Mouse (Mus musculus) left cerebral cortex, postnatal 4 days (tissue): Measurements from ENCODE around the gene Zc3h4. TPM values are rescaled to one million over a fixed set of nuclear protein-coding genes. Genes with fewer than 3 reads are reported as not detected.

Experiments
- DNase-seq: peaks from one replicate; pipeline ENCODE4 v3.0.0-alpha.2; 2022
- intact Hi-C: fragments of 180-260 bp; cut with DNase I; formaldehyde crosslinking; loops from one replicate; pipeline ENCODE4 v1.15.1; 2025
- total RNA-seq, 2 experiments: library from RNA; stranded (reverse); gene quantifications; 2 replicates each; pipeline ENCODE4 v1.2.3; 2021

Zc3h4 gene
- total RNA-seq, 2 experiments from 2014 or later = 67.8 to 68.5 TPM

DNA sequence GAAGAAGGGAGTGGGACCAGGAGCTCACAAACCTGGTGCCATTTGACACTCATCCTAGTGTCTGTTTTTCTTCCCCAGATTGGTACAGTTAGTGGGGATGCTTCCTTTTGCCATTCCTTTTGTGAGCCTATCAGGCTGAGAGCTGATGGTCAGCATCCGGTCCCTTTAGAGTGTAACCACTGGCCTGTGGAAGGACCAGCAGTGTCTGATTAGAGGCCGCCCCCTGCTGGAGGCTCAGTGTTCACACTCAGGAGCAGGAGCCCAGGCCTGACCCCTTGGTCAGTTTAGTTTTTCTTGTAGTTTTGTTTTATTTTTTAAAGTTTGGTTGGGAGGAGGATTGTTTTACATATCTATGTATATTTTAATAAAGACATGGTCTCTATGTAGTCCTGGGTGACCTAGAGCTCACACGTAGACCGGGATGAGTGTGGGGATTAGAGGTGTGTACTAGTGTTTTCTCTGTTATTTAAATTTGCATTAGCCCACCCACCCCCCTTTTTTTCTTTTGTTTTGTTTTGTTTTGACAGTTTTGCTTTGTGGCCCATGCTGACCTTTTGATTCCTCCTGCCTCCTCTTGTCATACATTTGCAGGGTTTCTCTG is 25.5 kb downstream of the Zc3h4 start:
- peak; percentile 82 for DNase-seq
- intact Hi-C loops = no loop called here

GRCm38 (mm10) chr7:16433352-16433971 is 32.8 kb downstream of the Zc3h4 start:
- DNase-seq = no peak

DNA sequence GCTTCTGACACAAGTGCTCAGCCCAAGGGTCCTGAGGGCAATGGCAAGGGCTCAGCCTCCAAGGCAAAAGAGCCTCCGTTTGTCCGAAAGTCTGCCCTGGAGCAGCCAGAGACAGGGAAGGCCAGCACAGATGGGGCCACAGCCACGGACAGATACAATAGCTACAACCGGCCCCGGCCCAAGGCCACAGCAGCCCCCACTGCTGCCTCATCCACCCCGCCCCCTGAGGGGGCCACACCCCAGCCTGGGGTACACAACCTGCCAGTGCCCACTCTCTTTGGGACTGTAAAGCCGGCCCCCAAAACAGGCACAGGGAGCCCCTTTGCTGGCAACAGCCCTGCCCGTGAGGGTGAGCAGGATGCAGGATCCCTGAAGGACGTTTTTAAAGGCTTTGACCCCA is 34.4 kb downstream of the Zc3h4 start:
- intact Hi-C loops = no loop called here
- no peak for DNase-seq

More at GRCm38 (mm10) chr7:16433352-16433971, 32.8 kb downstream of the Zc3h4 start:
- intact Hi-C loops = no loop called here

DNA sequence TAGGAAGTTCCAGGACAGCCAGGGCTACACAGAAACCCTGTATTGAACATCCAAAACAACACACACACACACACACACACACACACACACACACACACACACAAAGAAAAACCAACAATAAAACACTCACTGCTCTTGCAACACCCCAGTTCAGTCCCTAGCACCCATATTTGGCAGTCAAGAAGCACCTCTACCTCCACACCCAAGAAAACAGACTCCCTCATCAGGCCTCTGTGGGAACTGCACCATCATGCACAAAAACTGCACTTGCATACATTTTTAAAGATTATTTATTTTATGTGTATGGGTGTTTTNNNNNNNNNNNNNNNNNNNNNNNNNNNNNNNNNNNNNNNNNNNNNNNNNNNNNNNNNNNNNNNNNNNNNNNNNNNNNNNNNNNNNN is 40.5 kb downstream of the Zc3h4 start:
- no peak for DNase-seq

GRCm38 (mm10) chr7:16451656-16452055 is 50.9 kb downstream of the Zc3h4 start:
- intact Hi-C loops = no loop called here
- DNase-seq = no peak

More for the DNA sequence above, 40.5 kb downstream of the Zc3h4 start:
- intact Hi-C loops = no loop called here

DNA sequence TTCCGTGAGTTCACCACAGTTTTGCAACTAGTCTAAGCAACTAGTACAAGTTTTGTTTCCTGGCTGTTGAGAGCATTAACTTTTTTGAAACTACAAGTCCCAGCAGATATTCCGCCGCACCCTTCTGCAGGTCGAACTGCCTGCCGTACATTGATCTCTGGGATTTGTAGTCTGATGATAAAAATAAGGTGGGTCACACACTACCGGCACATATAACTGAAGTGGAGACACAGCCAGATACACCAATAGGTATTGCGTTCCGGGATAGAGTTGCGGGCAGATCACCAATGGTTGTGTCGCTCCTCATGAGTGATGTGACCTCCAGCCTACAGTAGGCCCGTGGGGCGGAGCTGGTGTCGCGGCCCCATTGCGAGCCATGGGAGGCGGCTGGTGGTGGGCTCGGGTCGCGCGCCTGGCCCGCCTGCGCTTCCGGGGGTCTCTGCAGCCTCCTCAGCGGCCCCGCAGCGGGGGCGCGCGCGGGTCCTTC is 51.9 kb downstream of the Zc3h4 start, which contains the start of gene Tmem160:
TSS of gene Tmem160 (plus strand) at position 193 of the 487 bp plus-strand sequence.
- peak; percentile 90 for DNase-seq
- intact Hi-C loops = no loop called here

- intact Hi-C loops = no loop called here
Measured at GRCm38 (mm10) chr7:16453118-16453711, 52.5 kb downstream of the Zc3h4 start.

DNA sequence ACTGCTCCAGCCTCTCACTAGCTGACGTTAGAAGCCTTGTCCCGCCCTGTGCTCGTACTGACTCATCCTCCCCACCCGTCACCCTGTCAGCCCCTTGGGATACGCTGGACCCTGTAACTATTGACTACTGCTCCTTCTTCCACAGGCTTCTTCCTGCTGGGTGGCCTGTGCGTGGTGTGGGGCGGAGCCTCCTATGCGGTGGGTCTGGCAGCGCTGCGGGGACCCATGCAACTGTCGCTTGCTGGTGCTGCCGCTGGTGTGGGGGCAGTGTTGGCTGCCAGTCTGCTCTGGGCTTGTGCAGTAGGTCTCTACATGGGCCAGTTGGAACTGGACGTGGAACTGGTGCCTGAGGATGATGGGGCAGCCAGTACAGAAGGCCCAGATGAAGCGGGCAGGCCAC is 54.3 kb downstream of the Zc3h4 start:
- intact Hi-C loops = no loop called here
- DNase-seq = no peak

More at GRCm38 (mm10) chr7:16453118-16453711, 52.5 kb downstream of the Zc3h4 start:
- peak; percentile 44 for DNase-seq

DNA sequence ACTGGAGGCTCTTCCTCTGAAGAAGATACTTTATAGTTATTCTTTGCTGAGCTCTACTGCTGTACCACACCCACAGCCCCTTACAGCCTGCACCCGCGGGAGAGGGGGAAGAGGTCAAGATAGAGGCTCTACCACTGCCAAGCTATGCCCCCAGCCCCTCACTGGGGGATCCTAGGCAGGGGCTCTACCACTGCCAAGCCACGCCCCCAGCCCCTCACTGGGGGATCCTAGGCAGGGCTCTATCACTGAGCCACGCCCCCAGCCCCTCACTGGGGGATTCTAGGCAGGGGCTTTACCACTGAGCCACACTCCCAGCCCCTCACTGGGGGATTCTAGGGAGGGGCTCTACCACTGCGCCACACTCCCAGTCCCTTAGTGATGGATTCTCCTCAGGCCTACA is 55.6 kb downstream of the Zc3h4 start:
- intact Hi-C loops = no loop called here
- DNase-seq = no peak

DNA sequence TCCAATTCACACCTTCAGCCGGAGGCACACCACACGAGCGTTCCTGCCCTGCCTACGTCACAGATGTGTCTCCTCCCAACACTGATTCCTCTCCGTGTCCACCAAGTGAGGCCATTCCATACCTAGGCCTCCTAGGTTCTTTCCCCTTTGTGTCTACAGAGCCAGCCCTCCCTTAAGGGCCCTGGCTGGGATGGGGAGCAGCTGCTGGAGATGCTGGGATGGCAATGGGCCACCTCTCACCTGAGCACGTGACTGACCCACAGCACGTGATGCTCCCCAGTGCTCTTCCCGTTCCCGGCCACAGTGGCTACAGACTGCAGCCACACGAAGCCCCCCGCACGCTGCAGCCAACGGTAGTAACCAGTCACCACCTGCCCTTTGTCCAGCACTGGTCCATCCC is 59.9 kb downstream of the Zc3h4 start:
- intact Hi-C loops = no loop called here
- DNase-seq = peak; percentile 35

DNA sequence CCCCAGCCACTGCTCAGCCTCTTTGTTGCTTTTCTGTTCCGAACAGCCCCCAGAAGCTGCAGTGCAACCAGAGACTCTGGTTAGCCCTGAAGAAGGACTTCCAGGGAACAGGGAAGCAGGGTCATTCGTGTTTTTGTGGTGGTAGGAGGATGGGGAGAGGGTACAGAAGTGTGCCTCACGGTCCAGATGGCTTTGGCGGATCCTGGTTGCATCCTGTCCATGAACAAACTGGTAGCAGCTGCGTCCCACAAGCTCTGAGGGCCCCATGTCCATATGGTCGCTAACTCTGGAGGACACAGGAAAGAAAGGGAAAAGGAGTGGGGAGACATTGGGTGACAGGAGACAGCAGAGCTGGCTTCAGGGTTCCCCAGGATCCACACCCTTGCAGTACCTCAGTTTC is 60.4 kb downstream of the Zc3h4 start:
- DNase-seq = peak; percentile 21
- intact Hi-C loops = no loop called here

- peak; percentile 19 for DNase-seq
- intact Hi-C loops = no loop called here
Measured at GRCm38 (mm10) chr7:16461705-16462104, 61.0 kb downstream of the Zc3h4 start.

DNA sequence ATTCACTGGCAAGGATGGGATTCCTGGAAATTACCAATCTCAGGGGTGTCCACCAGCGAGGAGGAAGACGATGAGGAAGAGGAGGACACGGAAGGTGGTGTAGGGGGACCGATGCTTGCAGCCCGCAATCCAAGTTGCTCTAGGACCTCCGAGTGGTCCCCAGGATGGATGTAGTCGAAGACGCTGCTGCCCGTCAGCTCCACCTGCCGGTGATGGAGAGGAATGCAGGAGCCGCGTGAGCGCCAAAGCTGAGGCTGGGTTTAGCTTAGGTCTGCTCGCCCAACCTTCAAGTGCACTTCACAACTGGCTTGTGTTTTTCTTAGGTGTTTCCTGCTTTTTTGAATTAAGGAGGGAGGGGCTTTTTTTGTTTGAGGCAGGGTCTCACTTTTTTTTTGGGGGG is 62.5 kb downstream of the Zc3h4 start:
- intact Hi-C loops = no loop called here
- peak; percentile 87 for DNase-seq

GRCm38 (mm10) chr7:16465160-16465559 is 64.5 kb downstream of the Zc3h4 start:
- intact Hi-C loops = no loop called here
- DNase-seq = peak; percentile 68

DNA sequence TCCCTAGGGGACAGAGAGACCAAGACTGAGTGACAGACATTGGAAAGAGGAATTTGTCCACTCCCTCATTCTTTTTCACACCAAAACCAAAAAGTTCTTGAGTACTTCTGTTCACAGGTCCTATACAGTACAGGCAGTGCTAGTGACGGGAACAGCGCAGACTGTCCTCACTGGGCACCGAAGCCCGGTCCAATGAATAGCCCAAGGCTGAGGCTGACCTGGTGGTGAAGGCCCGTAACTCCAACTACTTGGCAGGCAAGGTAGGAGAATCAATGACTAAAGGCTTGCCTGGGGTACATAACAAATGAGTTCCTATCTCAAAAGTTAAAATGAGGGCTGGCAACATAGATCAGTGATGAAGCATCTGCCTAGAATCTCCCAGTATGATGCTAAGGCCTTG is 64.9 kb downstream of the Zc3h4 start:
- DNase-seq = no peak
- intact Hi-C loops = no loop called here

DNA sequence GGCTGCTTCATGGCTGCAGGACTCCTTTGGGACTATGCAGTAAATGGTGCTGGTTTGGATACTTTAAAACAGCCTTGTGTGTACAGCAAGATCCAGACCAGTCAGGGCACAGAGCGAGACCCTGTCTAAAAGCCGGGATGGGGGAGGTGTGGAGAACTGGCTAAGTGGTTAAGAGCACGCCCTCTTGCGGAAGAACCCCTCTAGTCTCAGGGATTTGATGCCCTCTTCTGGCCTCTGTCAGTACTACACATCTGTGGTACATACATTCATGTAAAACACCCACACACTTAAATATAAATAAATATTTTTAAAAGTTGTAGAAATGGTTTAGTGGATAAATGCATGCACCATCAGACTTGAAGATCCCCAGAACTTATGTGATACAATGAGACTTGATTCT is 65.9 kb downstream of the Zc3h4 start:
- DNase-seq = no peak
- intact Hi-C loops = no loop called here

GRCm38 (mm10) chr7:16468115-16468514 is 67.4 kb downstream of the Zc3h4 start:
- intact Hi-C loops = no loop called here
- no peak for DNase-seq

GRCm38 (mm10) chr7:16471549-16471948 is 70.8 kb downstream of the Zc3h4 start:
- intact Hi-C loops = no loop called here
- DNase-seq = no peak

DNA sequence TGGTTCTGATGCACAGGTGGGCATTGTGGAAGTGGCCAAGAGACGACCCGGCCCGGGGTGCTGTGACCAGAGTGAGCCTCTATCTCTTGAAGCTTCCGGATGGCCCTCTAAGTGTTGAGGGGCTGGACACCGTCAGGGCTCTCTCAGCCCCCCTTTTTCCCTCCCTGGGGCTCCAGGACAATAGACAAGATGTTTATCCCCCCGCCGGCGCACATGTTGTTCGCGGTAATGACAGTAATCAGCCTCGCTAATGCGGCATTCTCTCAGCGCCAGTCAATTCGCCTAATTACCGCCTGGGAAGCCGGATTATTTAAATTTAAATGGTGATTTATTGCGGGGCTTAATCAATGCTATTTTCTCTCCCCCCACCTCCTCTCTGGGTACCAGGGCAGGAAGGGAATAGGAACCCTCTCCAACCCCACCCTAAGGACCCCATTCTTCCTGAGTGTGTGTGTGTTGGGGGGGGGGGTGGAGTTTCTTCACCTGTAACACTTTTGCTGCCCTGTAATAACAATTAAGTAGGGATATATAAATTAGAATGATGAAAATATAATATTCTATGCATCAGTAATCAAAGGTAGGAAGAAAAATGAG is 71.5 kb downstream of the Zc3h4 start:
- no peak for DNase-seq
- intact Hi-C loops = no loop called here

- intact Hi-C loops = no loop called here
- DNase-seq = no peak
Measured at GRCm38 (mm10) chr7:16473847-16474246, 73.1 kb downstream of the Zc3h4 start.

DNA sequence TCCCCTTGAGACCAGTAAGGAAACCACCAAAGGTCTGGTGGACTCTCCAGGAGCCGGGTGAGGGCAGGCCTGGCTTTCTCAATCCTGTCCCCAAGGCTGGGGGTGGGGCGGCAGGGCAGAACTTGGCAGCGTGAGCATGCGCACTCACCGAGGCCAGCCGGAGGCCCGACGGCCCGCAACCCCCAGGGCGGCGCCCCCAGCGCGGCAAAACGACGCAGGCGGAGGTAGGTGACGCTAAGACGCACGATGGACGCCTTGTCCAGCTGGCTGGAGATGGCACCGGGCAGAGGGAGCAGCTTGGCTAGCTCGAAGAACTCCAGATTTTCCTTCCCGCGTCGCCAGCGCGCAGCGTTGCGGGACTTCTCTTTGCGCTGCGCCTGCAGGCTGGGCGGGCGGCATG is 73.7 kb downstream of the Zc3h4 start:
- DNase-seq = no peak

GRCm38 (mm10) chr7:16475321-16475720 is 74.6 kb downstream of the Zc3h4 start:
- intact Hi-C loops = no loop called here
- DNase-seq = no peak

More for the DNA sequence above, 73.7 kb downstream of the Zc3h4 start:
- intact Hi-C loops = no loop called here
